Mouse (Mus musculus) small intestine, adult 2 months (tissue): ENCODE results near the gene Gypa. TPM values are rescaled to one million over a fixed set of nuclear protein-coding genes. Genes with fewer than 3 reads are reported as not detected.

Source experiments
- H3K27ac ChIP-seq: fragments of 200-500 bp; 2 replicates; pipeline ENCODE4 v1.5.1; 2012; ENCODE audit warnings: low read depth, low read length, control low read depth, inconsistent platforms; ENCODE audit not compliant: insufficient read depth
- H3K27me3 ChIP-seq: fragments of 200-500 bp; 2 replicates; pipeline ENCODE4 v1.6.1; 2012; ENCODE audit warnings: mild to moderate bottlenecking, moderate library complexity, low read length, inconsistent platforms; ENCODE audit not compliant: control insufficient read depth, insufficient read depth
- H3K36me3 ChIP-seq: fragments of 200-500 bp; 2 replicates; pipeline ENCODE4 v1.6.1; 2012; ENCODE audit warnings: mild to moderate bottlenecking, low read length, control low read depth, inconsistent platforms; ENCODE audit not compliant: control insufficient read depth, insufficient read depth
- H3K4me1 ChIP-seq: fragments of 200-500 bp; 2 replicates; pipeline ENCODE4 v1.6.1; 2012; ENCODE audit warnings: low read length, inconsistent platforms, mixed read lengths; ENCODE audit not compliant: control insufficient read depth, insufficient read depth, insufficient read length
- H3K4me3 ChIP-seq: fragments of 200-500 bp; 2 replicates; pipeline ENCODE4 v1.5.1; 2012; ENCODE audit warnings: low read depth, mild to moderate bottlenecking, control low read depth, inconsistent platforms, low read length, moderate library complexity
- CTCF ChIP-seq: fragments of 200-500 bp; IDR thresholded peaks from 2 replicates; pipeline ENCODE4 v1.5.1; 2012; ENCODE audit warnings: low read depth, mild to moderate bottlenecking, control low read depth, inconsistent platforms, low read length, moderate library complexity, mixed read lengths; ENCODE audit not compliant: insufficient replicate concordance, insufficient read length; ENCODE audit errors: extremely low read depth
- POLR2A ChIP-seq: fragments of 200-500 bp; IDR thresholded peaks from 2 replicates; pipeline ENCODE4 v1.6.1; 2012; ENCODE audit warnings: low read depth, mild to moderate bottlenecking, control low read depth, inconsistent platforms, low read length, moderate library complexity
- WGBS: fragments of 180-500 bp; shearing (Covaris S2); methylation state at CpG from one replicate; pipeline ENCODE4 v1.1.7; 2018; 5-methylcytosine and 5-hydroxymethylcytosine counted together
- polyA plus RNA-seq: library from polyadenylated mRNA; depleted of rRNA; stranded (reverse); fragments of >200 nt; gene quantifications from 2 replicates; pipeline ENCODE4 v1.2.3, GENCODE M21; 2012; rRNA removed

Gene Gypa
- polyA plus RNA-seq, 1 experiment = not detected

DNA sequence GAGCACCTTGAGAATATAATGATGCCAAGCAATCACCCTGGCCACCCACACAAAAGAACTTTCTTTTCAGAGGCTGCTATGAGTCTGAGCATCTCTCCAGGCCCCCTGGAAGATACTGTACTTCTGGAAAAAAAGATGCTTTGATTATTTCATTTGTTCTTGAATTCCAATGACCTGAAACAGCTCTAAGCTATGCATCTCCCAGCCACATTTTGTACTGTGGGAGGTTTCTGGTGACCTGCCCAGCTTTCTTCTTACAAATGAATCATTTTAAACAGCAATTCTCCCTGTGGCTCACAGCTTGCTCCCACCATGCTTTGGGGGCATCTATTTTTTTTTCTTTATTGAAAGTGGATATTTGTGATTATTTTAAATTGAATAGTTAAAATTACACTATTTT, 56.9 kb downstream of the Gypa start:
- Histone ChIP-seq H3K4me3 (no peak overlapping the region), H3K27me3 (no peaks in the 10 kb centered on the region), H3K27ac (no peak overlapping the region), H3K36me3 (no peaks in the 10 kb centered on the region), H3K4me1 (no peaks in the 10 kb centered on the region)
- TF ChIP-seq CTCF (no peak), POLR2A (no peak)

DNA sequence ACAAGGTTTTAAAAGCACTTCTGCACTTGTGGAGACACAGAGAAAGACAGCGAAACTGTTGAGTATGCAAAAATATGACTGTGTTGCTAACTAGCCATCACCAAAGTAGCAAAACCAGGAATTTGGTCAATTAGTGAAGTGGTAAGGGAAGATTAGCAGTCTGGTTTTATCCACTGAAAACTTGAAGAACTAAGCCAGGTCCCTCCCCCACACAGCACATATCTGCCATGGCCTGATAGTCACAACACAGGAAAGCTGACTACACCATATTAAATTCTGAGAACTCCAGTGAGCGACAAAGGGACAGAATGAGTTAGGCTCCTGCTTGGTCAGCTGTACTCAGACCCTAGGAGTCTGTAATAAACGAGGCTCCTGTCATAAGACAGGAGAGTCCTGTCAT, 57.7 kb downstream of the Gypa start:
- Histone ChIP-seq H3K4me1 (no peaks in the 10 kb centered on the region), H3K36me3 (no peaks in the 10 kb centered on the region), H3K27me3 (no peaks in the 10 kb centered on the region), H3K4me3 (no peak overlapping the region), H3K27ac (no peak overlapping the region)
- 63% methylated on average over 3 of the region's 3 CpGs for WGBS
- TF ChIP-seq CTCF (no peak), POLR2A (no peak)

DNA sequence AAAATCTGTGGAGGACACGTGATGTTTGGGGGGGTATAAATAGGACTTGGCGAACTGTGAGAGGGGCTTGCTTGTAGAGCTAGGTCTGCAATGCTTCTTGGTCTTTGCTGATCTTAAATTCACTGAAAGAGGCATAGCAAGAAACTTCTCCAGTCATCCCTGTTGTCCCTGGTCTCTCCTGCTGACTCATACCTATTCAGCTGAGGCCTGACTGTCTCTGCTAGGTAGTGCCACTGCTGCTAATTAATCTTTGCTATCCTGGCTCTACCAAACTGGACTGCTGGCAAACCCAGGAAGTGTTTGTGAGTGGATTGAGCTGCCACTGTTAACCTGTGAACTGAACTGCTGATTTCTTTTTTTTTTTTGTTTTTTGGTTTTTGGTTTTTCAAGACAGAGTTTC, 61.4 kb downstream of the Gypa start:
- Histone ChIP-seq H3K27me3 (no peaks in the 10 kb centered on the region), H3K27ac (no peak overlapping the region), H3K4me3 (no peak overlapping the region), H3K4me1 (no peaks in the 10 kb centered on the region), H3K36me3 (no peaks in the 10 kb centered on the region)
- no peak for TF ChIP-seq POLR2A
- TF ChIP-seq CTCF = no peak
- 78% methylated on average over 2 of the region's 2 CpGs for WGBS

Other genes starting within 250 kb of the Gypa start
- not detected in 2 replicates for gene Frem3, start 117.3 kb downstream of the Gypa start, polyA plus RNA-seq
- gene Smarca5, start 245.7 kb downstream of the Gypa start, polyA plus RNA-seq = 2.6 and 7.0 TPM in 2 replicates